Mouse (Mus musculus): ENCODE data around the gene Gm21985. TPM values are rescaled to one million over a fixed set of nuclear protein-coding genes. Genes with fewer than 3 reads are reported as not detected.
A peak's percentile ranks its signal among the peaks of the same experiment; 100 is the strongest.
"Not testable (repeated sequence)": the region's sequence is repeated elsewhere in the genome, so short reads cannot be mapped to it uniquely, and the experiment has no call there.

Gm21985 gene
- polyA plus RNA-seq, 1 experiment from 2014 or later, result not detected

GRCm38 (mm10) chr2:112273474-112273873 is 7.4 kb downstream of the Gm21985 start:
- ATAC-seq (ENCODE audit: low FRiP score), result no peak
- H3K9ac ChIP-seq (ENCODE audit: low read depth, low read length), result no peak overlapping the region
- H3K4me3 ChIP-seq (ENCODE audit: low read depth, low read length), result no peak overlapping the region
- no peaks in the 10 kb centered on the region for H3K36me3 ChIP-seq (ENCODE audit: control insufficient read depth, insufficient read depth, low read length)
- DNase-seq (ENCODE audit: low spot score), result no peak
- 92% methylated on average over 6 of the region's 6 CpGs for WGBS
- no peaks in the 10 kb centered on the region for H3K4me1 ChIP-seq (replicated peaks; ENCODE audit: control insufficient read depth, insufficient read depth, low read length)
- no peaks in the 10 kb centered on the region for H3K27me3 ChIP-seq (ENCODE audit: control insufficient read depth, insufficient read depth, low read length)
- no peaks in the 10 kb centered on the region for H3K9me3 ChIP-seq (ENCODE audit: control insufficient read depth, low read length)
- H3K27ac ChIP-seq (ENCODE audit: low read depth, low read length), result no peak overlapping the region
- H3K4me2 ChIP-seq (replicated peaks; ENCODE audit: low read depth, low read length), result no peak overlapping the region

- H3K36me3 ChIP-seq (ENCODE audit: control insufficient read depth, insufficient read depth, low read length), result no peaks in the 10 kb centered on the region
- no peaks in the 10 kb centered on the region for H3K27me3 ChIP-seq (ENCODE audit: control insufficient read depth, insufficient read depth, low read length)
- no peak overlapping the region for H3K9ac ChIP-seq (ENCODE audit: low read depth, low read length)
- H3K27ac ChIP-seq (ENCODE audit: low read depth, low read length), result no peak overlapping the region
- 96% methylated on average over 3 of the region's 3 CpGs for WGBS
- no peak for DNase-seq (ENCODE audit: low spot score)
- H3K4me1 ChIP-seq (replicated peaks; ENCODE audit: control insufficient read depth, insufficient read depth, low read length), result no peaks in the 10 kb centered on the region
- ATAC-seq (ENCODE audit: low FRiP score), result no peak
- no peak overlapping the region for H3K4me3 ChIP-seq (ENCODE audit: low read depth, low read length)
- no peaks in the 10 kb centered on the region for H3K9me3 ChIP-seq (ENCODE audit: control insufficient read depth, low read length)
- H3K4me2 ChIP-seq (replicated peaks; ENCODE audit: low read depth, low read length), result no peak overlapping the region
Observed at GRCm38 (mm10) chr2:112276870-112277269, 10.8 kb downstream of the Gm21985 start.

- ATAC-seq (ENCODE audit: low FRiP score), result no peak
- H3K36me3 ChIP-seq (ENCODE audit: control insufficient read depth, insufficient read depth, low read length), result no peaks in the 10 kb centered on the region
- no peak for DNase-seq (ENCODE audit: low spot score)
- no peak overlapping the region for H3K27ac ChIP-seq (ENCODE audit: low read depth, low read length)
- H3K4me2 ChIP-seq (replicated peaks; ENCODE audit: low read depth, low read length), result no peak overlapping the region
- no peaks in the 10 kb centered on the region for H3K9me3 ChIP-seq (ENCODE audit: control insufficient read depth, low read length)
- no peaks in the 10 kb centered on the region for H3K4me1 ChIP-seq (replicated peaks; ENCODE audit: control insufficient read depth, insufficient read depth, low read length)
- no peak overlapping the region for H3K4me3 ChIP-seq (ENCODE audit: low read depth, low read length)
- H3K9ac ChIP-seq (ENCODE audit: low read depth, low read length), result no peak overlapping the region
- H3K27me3 ChIP-seq (ENCODE audit: control insufficient read depth, insufficient read depth, low read length), result no peaks in the 10 kb centered on the region
- 82% methylated on average over 1 of the region's 1 CpGs for WGBS
Observed at GRCm38 (mm10) chr2:112282846-112283245, 16.7 kb downstream of the Gm21985 start.

GRCm38 (mm10) chr2:112284363-112285030 is 18.4 kb downstream of the Gm21985 start:
- Histone ChIP-seq H3K4me2 (replicated peaks; ENCODE audit: low read depth, low read length) (peak overlapping the region; percentile 85), H3K27me3 (ENCODE audit: control insufficient read depth, insufficient read depth, low read length) (no peaks in the 10 kb centered on the region), H3K36me3 (ENCODE audit: control insufficient read depth, insufficient read depth, low read length) (no peaks in the 10 kb centered on the region), H3K27ac (ENCODE audit: low read depth, low read length) (no peak overlapping the region), H3K9ac (ENCODE audit: low read depth, low read length) (peak overlapping the region; percentile 67), H3K9me3 (ENCODE audit: control insufficient read depth, low read length) (no peaks in the 10 kb centered on the region), H3K4me3 (ENCODE audit: low read depth, low read length) (peak overlapping the region; percentile 35), H3K4me1 (replicated peaks; ENCODE audit: control insufficient read depth, insufficient read depth, low read length) (no peaks in the 10 kb centered on the region)
- 2% methylated on average over 21 of the region's 21 CpGs for WGBS
- DNase-seq (ENCODE audit: low spot score), result peak; percentile 77
- ATAC-seq (ENCODE audit: low FRiP score), result peak; percentile 93

GRCm38 (mm10) chr2:112285031-112285390 is 18.9 kb downstream of the Gm21985 start:
- no peaks in the 10 kb centered on the region for H3K27me3 ChIP-seq (ENCODE audit: control insufficient read depth, insufficient read depth, low read length)
- H3K36me3 ChIP-seq (ENCODE audit: control insufficient read depth, insufficient read depth, low read length), result no peaks in the 10 kb centered on the region
- H3K9me3 ChIP-seq (ENCODE audit: control insufficient read depth, low read length), result no peaks in the 10 kb centered on the region
- peak overlapping the region; percentile 85 for H3K4me2 ChIP-seq (replicated peaks; ENCODE audit: low read depth, low read length)
- no peaks in the 10 kb centered on the region for H3K4me1 ChIP-seq (replicated peaks; ENCODE audit: control insufficient read depth, insufficient read depth, low read length)
- WGBS, result 63% methylated on average over 6 of the region's 6 CpGs
- no peak overlapping the region for H3K9ac ChIP-seq (ENCODE audit: low read depth, low read length)
- H3K4me3 ChIP-seq (ENCODE audit: low read depth, low read length), result peak overlapping the region; percentile 35
- no peak for DNase-seq (ENCODE audit: low spot score)
- H3K27ac ChIP-seq (ENCODE audit: low read depth, low read length), result no peak overlapping the region
- ATAC-seq (ENCODE audit: low FRiP score), result no peak

- not testable (repeated sequence) for H3K27ac ChIP-seq (ENCODE audit: low read depth, low read length); H3K4me2 ChIP-seq (replicated peaks; ENCODE audit: low read depth, low read length); H3K9me3 ChIP-seq (ENCODE audit: control insufficient read depth, low read length); H3K4me3 ChIP-seq (ENCODE audit: low read depth, low read length); ATAC-seq (ENCODE audit: low FRiP score); H3K4me1 ChIP-seq (replicated peaks; ENCODE audit: control insufficient read depth, insufficient read depth, low read length); DNase-seq (ENCODE audit: low spot score); H3K9ac ChIP-seq (ENCODE audit: low read depth, low read length); H3K36me3 ChIP-seq (ENCODE audit: control insufficient read depth, insufficient read depth, low read length); H3K27me3 ChIP-seq (ENCODE audit: control insufficient read depth, insufficient read depth, low read length)
- 94% methylated on average over 1 of the region's 1 CpGs for WGBS
Observed at GRCm38 (mm10) chr2:112286062-112286461, 19.9 kb downstream of the Gm21985 start.

- DNase-seq (ENCODE audit: low spot score) (no peak), ATAC-seq (ENCODE audit: low FRiP score) (no peak)
- no peaks in the 10 kb centered on the region for H3K36me3 ChIP-seq (ENCODE audit: control insufficient read depth, insufficient read depth, low read length)
- 75% methylated on average over 4 of the region's 4 CpGs for WGBS
- no peaks in the 10 kb centered on the region for H3K9me3 ChIP-seq (ENCODE audit: control insufficient read depth, low read length)
- H3K4me3 ChIP-seq (ENCODE audit: low read depth, low read length), result no peak overlapping the region
- H3K9ac ChIP-seq (ENCODE audit: low read depth, low read length), result no peak overlapping the region
- no peak overlapping the region for H3K27ac ChIP-seq (ENCODE audit: low read depth, low read length)
- no peaks in the 10 kb centered on the region for H3K27me3 ChIP-seq (ENCODE audit: control insufficient read depth, insufficient read depth, low read length)
- H3K4me1 ChIP-seq (replicated peaks; ENCODE audit: control insufficient read depth, insufficient read depth, low read length), result no peaks in the 10 kb centered on the region
- H3K4me2 ChIP-seq (replicated peaks; ENCODE audit: low read depth, low read length), result no peak overlapping the region
Observed at GRCm38 (mm10) chr2:112287059-112287458, 20.9 kb downstream of the Gm21985 start.

- Histone ChIP-seq H3K27me3 (ENCODE audit: control insufficient read depth, insufficient read depth, low read length) (no peaks in the 10 kb centered on the region), H3K4me2 (replicated peaks; ENCODE audit: low read depth, low read length) (no peak overlapping the region), H3K4me1 (replicated peaks; ENCODE audit: control insufficient read depth, insufficient read depth, low read length) (no peaks in the 10 kb centered on the region), H3K36me3 (ENCODE audit: control insufficient read depth, insufficient read depth, low read length) (no peaks in the 10 kb centered on the region), H3K4me3 (ENCODE audit: low read depth, low read length) (no peak overlapping the region), H3K9me3 (ENCODE audit: control insufficient read depth, low read length) (no peaks in the 10 kb centered on the region), H3K9ac (ENCODE audit: low read depth, low read length) (no peak overlapping the region), H3K27ac (ENCODE audit: low read depth, low read length) (no peak overlapping the region)
- DNase-seq (ENCODE audit: low spot score) (no peak), ATAC-seq (ENCODE audit: low FRiP score) (no peak)
- 98% methylated on average over 3 of the region's 3 CpGs for WGBS
Observed at GRCm38 (mm10) chr2:112289507-112289906, 23.4 kb downstream of the Gm21985 start.

- no peak overlapping the region for H3K4me2 ChIP-seq (replicated peaks; ENCODE audit: low read depth, low read length)
- no peak overlapping the region for H3K4me3 ChIP-seq (ENCODE audit: low read depth, low read length)
- H3K4me1 ChIP-seq (replicated peaks; ENCODE audit: control insufficient read depth, insufficient read depth, low read length), result no peaks in the 10 kb centered on the region
- H3K9me3 ChIP-seq (ENCODE audit: control insufficient read depth, low read length), result no peaks in the 10 kb centered on the region
- no peaks in the 10 kb centered on the region for H3K36me3 ChIP-seq (ENCODE audit: control insufficient read depth, insufficient read depth, low read length)
- DNase-seq (ENCODE audit: low spot score), result no peak
- no peaks in the 10 kb centered on the region for H3K27me3 ChIP-seq (ENCODE audit: control insufficient read depth, insufficient read depth, low read length)
- WGBS, result 91% methylated on average over 2 of the region's 2 CpGs
- ATAC-seq (ENCODE audit: low FRiP score), result no peak
- H3K27ac ChIP-seq (ENCODE audit: low read depth, low read length), result no peak overlapping the region
- no peak overlapping the region for H3K9ac ChIP-seq (ENCODE audit: low read depth, low read length)
Observed at GRCm38 (mm10) chr2:112292823-112293222, 26.7 kb downstream of the Gm21985 start.

Measured in hindbrain, embryonic 11.5 days (tissue).